Mouse (Mus musculus): ENCODE data around the gene Mmp24.

Gene Mmp24

DNA sequence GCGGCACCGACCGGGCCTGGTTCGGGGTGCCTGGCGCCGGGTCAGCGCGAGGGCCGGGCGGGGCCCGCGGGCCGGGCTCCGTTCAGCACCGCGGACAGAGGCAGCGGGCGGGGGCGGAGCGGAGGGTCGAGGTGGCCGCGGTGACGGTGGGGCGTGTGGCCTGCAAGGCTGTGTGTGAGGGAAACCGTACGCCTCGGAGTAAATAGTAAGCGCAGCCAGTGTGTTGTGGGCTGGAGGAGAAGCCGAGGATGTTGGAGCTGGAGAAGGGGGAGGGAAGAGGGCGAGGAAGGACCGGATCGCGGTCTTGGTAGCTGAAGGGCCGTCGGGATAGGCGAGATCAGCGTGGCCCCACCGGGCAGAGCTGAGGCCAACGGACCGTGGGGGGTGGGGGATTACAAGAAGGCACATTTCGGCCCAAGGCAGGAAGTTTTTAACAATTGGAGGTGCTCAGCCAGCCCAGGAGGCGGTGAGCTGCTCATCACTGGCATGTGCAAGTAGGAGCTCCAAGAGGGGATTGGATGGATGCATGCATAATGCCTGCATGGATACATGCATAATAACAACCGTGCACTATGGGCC is 632 bp downstream of the Mmp24 start:
- no peak for DNase-seq (ENCODE audit: low read depth, low spot score)

DNA sequence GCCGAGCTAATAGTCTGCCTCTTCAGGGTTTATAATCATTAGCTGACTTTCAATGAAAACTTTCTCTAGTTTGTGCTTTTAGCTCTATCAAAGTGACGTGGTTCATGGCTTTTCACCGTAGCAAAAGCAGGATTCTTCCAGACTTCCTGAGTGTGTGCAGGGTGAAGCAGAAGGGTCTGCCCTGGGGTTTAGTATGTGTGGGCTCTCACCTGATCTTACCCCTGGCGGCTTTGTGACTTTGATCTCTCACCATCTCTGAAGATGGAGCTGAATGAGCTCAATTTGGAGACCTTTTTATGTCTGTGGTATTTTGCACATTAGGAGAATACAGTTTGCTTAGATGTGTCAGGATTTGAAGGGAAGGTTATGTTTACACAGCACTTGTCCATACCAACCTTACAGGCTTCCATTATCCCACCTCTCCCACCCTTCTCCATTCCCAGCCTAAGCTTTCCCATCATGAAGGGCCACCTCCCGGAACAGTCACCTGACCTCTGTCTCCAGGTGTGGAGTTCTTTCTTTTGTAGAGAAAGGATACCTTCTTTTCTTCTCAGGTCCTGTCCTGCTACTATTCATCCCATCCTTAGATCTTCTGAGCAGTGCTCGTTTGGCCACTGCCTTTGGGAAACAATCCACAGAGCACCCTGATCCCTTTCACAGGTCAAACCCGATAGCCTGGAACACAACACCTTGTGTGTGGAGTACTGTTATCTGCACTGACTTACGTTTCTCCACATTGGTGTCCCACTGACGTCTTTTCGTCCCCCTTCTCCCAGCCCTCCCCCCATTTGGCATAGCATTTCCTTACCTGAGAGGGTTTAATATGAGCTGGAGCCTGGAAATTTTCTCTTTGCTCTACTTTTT is 1.9 kb downstream of the Mmp24 start:
- no peak for DNase-seq (ENCODE audit: low read depth, low spot score)

DNA sequence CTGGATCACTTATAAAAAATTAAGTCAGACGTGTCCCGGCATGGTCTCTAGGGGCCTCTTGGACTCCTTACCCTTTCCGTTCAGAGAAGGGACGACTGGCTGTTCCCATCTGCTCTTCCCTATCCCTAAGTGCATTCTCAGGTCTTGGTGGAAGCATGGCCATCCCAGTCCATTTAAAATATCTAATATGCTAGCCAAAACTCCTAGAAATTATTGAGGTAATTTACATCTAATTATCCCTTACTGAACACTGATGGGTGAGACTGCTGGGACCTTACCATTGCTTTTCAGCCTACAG is 2.5 kb downstream of the Mmp24 start:
- DNase-seq (ENCODE audit: low read depth, low spot score): no peak

DNA sequence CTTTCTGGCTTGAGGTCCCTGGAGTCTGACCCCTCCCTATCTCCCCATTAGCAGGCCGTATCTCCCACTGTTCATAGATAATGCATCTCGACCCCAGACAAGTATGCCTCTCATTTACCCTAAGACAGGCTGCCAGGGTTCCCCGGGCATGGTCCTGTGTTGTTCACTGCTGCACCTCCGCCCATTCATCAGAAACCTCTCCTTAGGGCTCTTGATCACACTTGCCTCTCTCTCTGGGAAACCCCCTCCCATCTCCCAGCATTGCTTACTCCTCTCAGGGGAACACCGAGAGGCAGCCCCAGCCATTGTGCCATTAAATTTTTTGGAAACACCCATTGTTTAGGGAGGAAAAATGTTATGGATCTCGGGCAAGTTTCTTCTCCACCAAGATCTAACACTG is 2.9 kb downstream of the Mmp24 start:
- no peak for DNase-seq (ENCODE audit: low read depth, low spot score)

DNA sequence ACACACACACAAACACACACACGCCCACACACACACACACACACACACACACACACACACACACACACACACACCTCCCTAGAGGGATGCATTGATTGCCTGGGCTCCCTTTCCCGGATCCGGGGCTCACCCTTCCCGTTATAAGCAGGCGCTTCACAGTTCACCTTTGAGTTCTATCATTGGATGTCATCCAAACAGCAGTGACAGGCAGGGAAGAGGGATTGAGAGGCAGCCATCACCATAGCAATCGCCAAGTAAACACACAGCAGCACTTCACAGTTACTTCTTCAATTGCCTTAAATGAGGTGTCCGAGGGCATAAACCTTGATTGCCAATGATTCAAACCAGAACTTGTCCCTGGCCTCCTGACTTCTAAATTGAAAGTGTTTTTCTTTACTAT is 3.9 kb downstream of the Mmp24 start:
- DNase-seq (ENCODE audit: low read depth, low spot score): no peak

DNA sequence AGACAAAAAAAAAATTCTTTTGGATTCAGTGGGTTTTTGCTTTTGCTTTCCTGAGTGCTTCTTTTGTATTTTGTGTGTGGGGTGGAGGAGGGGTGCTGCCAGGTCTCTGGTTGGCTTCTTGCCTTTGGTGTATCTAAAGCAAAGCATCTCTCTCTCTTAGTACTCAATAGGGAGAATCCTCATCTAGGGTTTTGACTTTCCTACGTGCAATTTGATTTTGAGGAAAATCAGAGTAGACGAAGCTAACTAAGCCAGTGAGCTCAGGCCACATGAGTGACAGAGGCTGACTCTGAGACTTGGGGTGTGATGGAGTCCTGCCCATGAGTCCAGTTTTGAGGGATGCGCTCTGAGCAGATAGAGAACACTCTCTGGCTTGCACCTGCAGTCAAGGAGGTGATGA is 4.4 kb downstream of the Mmp24 start:
- DNase-seq (ENCODE audit: low read depth, low spot score): no peak

DNA sequence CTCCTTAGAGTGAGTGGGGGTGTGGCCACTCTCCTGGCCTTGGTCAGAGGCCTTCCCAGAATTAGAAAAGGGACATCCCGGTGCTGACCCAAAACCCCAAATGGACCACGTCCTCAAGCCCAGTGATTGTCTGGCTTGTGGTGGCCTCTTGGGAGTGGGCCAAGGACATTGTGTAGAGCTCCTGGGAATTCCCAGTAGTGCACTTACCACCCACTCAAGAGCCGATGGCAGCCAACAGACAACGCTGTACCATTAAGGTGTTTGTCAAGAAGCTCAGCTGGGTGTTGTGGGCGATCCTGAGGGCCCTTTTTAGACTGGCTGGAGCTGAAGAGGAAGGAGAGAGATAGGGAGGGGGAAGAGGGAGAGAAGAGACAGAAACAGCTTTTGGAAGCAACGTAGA is 9.4 kb downstream of the Mmp24 start:
- DNase-seq (ENCODE audit: low read depth, low spot score): no peak

DNA sequence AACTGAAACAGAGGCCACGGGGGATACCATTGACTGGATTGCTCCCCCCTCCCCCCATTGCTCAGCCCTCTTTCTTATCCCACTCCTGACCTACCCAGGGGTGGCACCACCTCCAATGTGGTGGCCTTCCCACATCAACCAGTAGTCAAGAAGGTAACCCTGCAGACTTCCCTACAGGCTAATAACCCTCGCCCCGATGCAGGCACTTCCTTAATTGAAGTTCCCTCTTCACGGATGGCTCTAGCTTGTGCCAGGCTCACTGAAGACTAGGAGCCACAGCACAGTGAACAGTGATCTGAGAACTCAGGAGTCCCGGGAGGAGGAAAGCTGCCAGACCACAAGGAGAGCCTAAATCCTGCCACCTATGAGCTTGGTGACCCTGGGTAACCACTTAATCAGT is 11.8 kb downstream of the Mmp24 start:
- no peak for DNase-seq (ENCODE audit: low read depth, low spot score)

DNA sequence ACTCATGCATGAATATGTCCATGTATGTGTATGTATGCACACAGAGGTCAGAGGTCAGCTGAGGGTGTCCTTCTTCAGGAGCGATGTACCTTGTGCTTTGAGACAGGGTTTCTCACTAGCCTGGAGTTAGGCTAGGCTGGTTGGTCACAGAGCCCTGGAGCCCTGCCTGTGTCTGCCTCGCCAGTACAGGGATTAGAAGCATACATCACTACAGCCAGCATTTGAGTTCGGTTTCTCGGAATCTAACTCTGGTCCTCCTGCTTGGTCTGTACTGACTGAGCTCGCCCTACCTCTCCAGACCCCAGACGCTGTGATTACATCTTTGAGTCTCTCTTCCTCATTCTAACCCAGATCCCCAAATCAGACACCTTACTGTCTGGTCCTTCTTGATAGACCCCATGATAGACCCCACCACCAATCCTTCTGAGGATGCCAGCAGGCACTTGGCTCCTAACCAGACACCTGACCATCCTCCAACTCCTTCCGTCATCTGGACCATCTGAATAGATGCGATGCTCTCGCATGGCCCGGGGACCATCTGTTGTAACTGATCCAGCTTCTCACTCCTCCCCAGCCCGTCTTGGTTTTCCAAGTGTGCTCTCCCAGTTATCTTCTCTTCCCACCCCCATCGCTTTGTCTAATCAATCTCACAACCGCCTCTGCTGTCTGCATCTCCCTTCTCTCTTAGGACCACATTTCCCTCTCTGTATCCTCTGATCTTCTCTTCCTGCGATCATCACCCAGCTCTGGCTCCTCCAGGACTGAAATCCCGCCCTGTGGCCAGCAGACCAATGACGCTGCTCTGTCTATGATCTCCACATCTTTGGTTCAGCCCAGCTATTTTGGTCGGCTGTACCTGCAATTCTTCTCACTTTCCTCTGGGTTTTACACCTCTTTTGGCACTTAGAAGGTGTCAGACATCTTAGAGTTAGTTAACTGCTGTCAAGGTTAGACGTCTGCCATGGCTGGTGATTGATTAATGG is 13.1 kb downstream of the Mmp24 start:
- DNase-seq (ENCODE audit: low read depth, low spot score): no peak

DNA sequence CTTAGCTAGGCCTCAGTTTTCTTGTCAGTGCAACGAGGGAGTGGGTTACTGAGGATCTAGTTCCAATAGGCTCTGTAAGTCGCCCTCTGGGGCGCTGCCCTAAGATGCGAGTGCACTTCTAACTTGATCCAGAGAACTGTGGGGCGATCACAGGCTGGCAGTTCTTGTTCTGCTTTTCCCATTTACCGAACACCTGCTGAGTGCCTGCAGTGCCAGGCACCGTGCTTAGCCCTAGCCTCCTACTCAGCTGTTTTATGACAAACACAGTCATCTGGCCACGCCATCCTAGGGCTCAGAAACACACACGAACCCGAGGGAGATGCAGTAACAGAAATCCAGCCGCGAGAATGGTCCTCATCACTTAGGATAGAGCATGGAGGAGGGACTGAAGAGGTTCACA is 17.8 kb downstream of the Mmp24 start:
- DNase-seq (ENCODE audit: low read depth, low spot score): no peak

DNA sequence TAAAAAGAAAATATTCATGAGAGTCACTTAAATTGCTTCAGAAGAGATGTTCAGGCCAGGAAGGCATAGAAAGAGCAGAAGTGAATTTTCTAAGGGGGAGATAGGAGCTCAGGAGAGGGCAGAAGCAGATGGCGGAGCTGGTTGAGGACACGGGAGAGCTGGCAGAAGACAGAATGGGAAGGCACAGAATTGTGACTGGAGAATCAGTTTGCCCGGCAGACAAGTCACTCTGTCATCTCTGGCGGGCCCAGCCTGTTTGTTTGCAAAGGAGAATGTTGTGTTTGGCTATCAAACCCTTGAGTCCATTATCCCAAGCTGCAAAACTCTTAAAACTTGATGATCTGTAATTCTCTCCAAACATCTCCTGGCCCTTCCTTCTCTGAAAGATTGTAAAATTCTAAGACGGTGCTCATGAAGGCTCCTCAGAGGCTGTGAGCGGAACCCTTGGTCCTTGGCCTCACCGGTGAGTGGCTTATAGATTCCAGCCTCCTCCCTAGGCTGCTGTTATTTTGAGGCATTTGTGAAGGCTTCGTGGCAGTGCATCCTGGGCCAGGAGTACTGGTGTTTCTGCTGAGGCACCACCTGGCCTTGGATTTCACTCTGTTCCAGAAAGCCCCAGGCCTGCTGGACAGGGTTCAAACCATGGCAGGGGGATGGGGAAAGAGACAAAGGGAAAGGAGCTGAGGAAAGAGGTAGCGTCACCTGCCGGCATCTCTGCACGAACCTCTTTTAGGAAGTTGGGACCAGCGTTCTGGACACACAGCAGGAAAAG is 19.7 kb downstream of the Mmp24 start:
- no peak for DNase-seq (ENCODE audit: low read depth, low spot score)

DNA sequence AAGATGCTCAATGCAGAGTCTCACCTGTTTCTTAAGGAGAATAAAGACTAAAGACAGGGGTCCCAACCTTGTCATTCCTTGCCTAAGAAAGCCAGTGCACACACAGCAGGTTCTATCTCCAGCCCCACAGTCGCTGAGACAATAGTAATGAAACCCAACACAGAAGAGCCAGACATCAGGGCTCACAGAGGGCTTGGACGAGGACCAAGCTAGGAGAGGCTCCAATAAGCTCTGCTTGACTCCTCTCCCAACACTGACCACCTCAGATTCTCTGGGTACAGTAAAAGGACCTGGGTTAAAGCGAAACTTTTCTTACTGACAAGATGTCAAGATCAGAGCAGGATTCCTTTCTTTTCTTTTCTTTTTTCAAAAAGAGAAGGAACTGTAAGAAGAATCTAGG is 23.5 kb downstream of the Mmp24 start:
- DNase-seq (ENCODE audit: low read depth, low spot score): no peak

DNA sequence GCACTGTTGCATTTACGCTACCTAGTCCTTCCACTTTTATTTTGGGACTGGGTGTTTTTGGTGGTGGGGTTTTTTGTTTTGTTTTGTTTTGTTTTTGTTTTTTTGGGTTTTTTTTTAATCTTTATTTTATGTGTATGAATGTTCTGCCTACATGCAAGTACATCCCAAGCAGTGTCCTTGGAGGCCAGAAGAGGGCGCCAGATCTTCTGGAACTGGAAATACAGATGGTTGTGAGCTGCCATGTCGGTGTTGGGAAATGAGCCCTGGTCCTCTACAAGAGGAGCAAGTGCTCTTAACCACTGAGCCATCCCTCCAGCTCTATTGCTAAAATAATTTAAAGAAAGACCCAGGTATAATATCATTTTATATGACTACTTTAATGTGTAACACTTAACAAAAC is 27.6 kb downstream of the Mmp24 start:
- DNase-seq (ENCODE audit: low read depth, low spot score): no peak

DNA sequence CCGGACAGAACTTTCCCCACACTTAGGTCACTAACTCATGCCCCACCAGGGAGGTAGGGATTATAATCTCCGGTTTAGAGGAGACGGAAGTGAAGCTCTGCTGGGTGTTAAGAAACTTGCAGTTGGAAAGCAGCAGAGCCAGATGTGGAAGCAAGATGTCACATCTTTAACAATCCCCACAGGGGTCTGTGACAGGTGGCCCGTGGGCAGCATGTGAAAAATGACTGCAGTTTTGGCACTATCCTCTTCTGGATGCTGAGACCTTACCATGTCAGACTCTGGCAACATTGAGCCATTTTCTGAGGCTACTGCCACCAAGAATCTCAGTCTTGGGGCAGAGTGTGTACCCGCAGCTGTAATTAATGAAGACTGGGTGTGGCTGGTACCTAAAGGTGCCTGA is 28.9 kb downstream of the Mmp24 start:
- DNase-seq (ENCODE audit: low read depth, low spot score): no peak

DNA sequence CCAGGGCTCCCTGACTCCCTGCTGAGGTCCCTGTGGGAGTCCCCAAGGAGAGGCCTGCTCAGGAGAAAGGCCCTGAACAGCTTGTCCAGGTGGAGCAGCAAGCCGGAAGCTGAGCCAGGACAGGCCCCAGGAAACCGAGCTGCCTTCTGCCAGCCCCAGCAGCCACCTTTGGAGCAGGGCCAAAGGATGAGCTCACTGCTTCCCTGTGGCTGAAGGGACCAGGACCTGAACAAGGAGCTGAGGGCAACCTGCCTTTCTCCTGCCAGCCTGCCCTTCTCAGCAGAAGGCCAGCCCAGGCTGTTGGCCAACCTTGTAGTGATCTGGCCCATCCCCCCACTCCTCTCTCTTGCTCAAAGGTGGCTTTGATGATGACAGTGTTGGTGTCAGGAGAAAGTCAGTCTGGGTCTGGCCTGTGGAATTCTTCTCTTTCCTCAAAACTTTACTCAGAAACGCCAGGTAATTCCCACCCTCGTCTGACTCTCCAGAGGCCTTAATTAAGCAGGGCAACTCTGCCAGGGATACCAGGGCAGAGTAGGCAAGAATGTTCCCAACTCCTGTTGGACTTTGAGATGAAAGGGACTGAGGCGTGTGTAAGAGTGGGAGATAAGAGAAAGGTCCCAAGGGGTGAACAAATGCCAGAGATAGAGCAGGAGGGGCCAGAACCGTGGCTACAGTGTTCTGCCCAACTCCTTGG is 30.2 kb downstream of the Mmp24 start:
- no peak for DNase-seq (ENCODE audit: low read depth, low spot score)

DNA sequence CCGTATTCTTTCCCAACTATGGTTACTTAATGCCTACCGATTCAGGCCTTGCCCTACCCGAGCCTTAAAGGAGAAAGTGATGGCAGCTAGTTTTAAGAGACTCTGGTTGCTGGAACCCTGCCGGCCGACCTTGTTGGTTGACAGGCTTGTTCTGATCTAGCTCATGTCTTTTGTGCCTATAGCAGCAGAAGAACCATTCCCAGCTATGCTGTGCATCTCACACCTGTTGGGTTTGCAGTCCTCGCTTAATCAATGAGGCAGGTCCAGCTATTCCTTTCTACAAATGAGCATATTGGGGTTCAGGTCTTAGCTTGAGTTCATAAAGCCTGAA is 30.7 kb downstream of the Mmp24 start:
- no peak for DNase-seq (ENCODE audit: low read depth, low spot score)

DNA sequence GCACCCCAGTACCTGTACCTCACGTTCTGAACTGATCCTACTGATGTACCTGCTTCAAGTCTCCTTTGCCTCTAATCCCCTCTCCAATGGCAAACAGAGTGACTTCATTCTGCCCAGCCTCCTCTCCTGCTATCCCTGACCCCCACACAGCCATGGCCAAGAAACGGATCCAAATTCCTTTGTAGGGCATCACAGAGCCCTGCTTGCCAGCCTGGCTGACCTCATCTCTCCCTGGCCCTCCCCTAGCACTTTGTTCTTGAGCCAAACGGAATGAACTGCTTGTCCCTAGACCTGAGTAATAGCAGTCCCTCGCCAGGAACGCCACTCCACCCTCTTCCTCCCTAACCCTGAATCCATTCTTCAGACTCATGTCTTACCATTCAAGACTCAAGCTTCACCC is 31.4 kb downstream of the Mmp24 start:
- no peak for DNase-seq (ENCODE audit: low read depth, low spot score)

DNA sequence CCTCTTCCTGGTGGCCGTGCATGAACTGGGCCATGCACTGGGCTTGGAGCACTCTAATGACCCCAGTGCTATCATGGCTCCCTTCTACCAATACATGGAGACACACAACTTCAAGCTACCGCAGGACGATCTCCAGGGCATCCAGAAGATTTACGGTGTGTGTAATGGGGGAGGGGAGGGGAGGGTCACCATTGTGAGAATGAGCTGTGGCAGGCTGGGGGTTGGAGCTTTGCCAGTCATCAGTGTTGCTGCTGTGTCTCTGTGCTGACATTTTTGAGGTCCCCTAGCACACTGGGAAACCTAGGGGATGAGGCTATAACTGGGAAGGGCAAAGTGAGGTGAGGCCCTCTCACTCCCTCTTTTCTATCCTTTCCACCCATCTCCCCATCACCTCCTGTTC is 32.3 kb downstream of the Mmp24 start:
- no peak for DNase-seq (ENCODE audit: low read depth, low spot score)

DNA sequence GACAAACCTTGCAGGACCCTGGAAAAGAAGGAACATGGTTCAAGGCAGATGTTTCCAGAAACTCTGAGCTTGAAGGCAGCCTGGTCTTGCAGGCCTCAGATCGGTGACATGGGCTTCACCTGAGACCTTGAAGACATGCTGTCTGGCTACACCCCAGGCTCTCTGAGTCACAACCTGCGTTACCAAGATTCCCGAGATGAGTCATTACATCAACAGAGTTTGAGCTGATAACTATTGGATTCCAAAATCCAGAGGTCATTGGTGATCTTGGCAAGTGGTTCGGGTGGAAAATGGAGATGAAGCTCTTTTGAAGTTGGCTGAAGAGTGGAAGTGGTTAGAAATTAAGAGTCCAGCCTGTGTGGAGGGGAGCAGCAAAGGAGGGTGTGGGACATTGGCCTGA is 34.5 kb downstream of the Mmp24 start:
- DNase-seq (ENCODE audit: low read depth, low spot score): no peak

DNA sequence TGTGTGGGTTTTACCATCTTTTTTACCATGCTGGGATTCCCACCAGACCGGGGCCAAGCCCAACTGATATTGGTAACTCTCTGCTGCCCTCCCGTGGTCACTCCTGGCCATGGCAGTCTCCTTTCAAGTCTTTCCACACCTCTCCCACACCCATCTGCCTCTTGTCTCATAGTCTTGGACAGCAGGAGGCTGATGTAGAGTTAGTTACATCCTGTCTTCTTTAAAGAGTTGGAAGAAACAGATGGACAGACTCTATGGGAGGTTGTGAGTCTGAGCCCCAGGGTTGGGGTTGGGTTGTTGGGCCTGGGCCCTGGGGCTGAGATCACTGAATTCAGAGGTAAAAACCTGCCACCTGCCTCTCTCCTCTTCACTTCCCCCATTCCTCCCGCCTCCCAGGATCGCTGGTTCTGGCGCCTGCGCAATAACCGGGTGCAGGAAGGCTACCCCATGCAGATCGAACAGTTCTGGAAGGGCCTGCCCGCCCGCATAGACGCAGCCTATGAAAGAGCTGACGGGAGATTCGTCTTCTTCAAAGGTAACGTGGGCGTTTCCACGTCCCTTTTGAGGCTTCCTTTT is 36.8 kb downstream of the Mmp24 start:
- DNase-seq (ENCODE audit: low read depth, low spot score): peak; percentile 36

DNA sequence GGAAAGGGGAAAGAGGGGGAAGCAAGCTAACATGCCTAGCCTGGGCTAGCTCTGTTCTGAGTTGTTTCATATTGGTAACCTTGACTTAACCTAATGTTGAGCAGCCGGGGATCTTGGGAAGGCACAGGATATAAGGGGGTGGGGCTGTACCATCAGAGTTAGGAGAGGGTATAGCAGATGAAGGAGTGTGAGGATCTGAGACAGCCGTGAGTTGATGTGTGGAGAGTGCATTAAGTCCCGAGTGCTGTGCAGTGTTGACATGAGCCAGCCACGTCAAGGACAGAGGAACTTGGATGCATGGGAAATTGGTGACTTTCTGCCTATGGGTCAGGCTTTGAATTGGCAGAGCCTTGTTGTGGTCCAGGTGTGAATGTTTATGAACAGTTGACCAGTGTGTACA is 37.5 kb downstream of the Mmp24 start:
- no peak for DNase-seq (ENCODE audit: low read depth, low spot score)
